9 mouse cellular contexts compared by ENCODE assay signal in genomic region chr4:33734923-33735322, GRCm38 (mm10).
A peak's percentile ranks its signal among the peaks of the same experiment; 100 is the strongest.
DNase-seq lines count a peak whose midpoint lies in the region; ATAC-seq and TF ChIP-seq lines count a peak whose summit lies in the region.
"Had no signal": no experiment of that assay in that cellular context is flagged by ENCODE, and none has a peak within 500 bp of the region (broad histone marks: within the 10 kb centered on the region; RNA-seq: fewer than 3 reads in every experiment).

No protein-coding gene starts in this region.

- no peak overlapping the region for H3K4me3 ChIP-seq in forebrain, embryonic 14.5 days (ENCODE audit: low read depth, low read length)
- H3K4me3 ChIP-seq in forebrain, embryonic 11.5 days (ENCODE audit: low read depth, low read length) = no peak overlapping the region
- no peak overlapping the region for H3K4me3 ChIP-seq in kidney, postnatal 0 days (replicated peaks; ENCODE audit: low read depth, low read length)
- H3K4me3 ChIP-seq in midbrain, embryonic 16.5 days (ENCODE audit: low read depth, low read length) = no peak overlapping the region
- no peak overlapping the region for H3K4me3 ChIP-seq in gastrocnemius, adult 2 months
- H3K4me3 ChIP-seq: stomach, embryonic 15.5 days had no signal

- H3K36me3 ChIP-seq in forebrain, embryonic 14.5 days (ENCODE audit: control insufficient read depth, insufficient read depth, low read length) = no peaks in the 10 kb centered on the region
- no peaks in the 10 kb centered on the region for H3K36me3 ChIP-seq in forebrain, embryonic 11.5 days (ENCODE audit: control insufficient read depth, insufficient read depth, low read length)
- no peaks in the 10 kb centered on the region for H3K36me3 ChIP-seq in kidney, postnatal 0 days (ENCODE audit: insufficient read depth, low read length)
- no peaks in the 10 kb centered on the region for H3K36me3 ChIP-seq in midbrain, embryonic 16.5 days (ENCODE audit: control insufficient read depth, insufficient read depth, low read length)
- H3K36me3 ChIP-seq: stomach, embryonic 15.5 days had no signal

- H3K4me2 ChIP-seq in forebrain, embryonic 14.5 days (ENCODE audit: low read length) = no peak overlapping the region
- H3K4me2 ChIP-seq in forebrain, embryonic 11.5 days (ENCODE audit: low read depth, low read length, severe bottlenecking) = no peak overlapping the region
- H3K4me2 ChIP-seq in kidney, postnatal 0 days (ENCODE audit: low read length) = peak overlapping the region; percentile 27; the same call in 1 of the 2 replicates
- peak overlapping the region; percentile 21 for H3K4me2 ChIP-seq in midbrain, embryonic 16.5 days (ENCODE audit: low read length)
- H3K4me2 ChIP-seq: stomach, embryonic 15.5 days had no signal

- intact Hi-C loops in gastrocnemius, adult 2 months (cut with DNase I) = no loop called here

- peak overlapping the region; percentile 8; the same call in 1 of the 2 replicates for H3K9ac ChIP-seq in forebrain, embryonic 14.5 days (ENCODE audit: low read length)
- H3K9ac ChIP-seq in forebrain, embryonic 11.5 days (ENCODE audit: low read length) = no peak overlapping the region
- H3K9ac ChIP-seq in kidney, postnatal 0 days (ENCODE audit: low read depth, low read length) = no peak overlapping the region
- H3K9ac ChIP-seq in midbrain, embryonic 16.5 days (ENCODE audit: low read depth, low read length) = no peak overlapping the region
- H3K9ac ChIP-seq: stomach, embryonic 15.5 days had no signal

- DNase-seq in forebrain, embryonic 14.5 days (ENCODE audit: low spot score) = peak; percentile 15
- DNase-seq in forebrain, embryonic 11.5 days (ENCODE audit: low spot score) = no peak
- peak; percentile 18 for DNase-seq in right cerebral cortex, adult 18-20 months
- no peak for DNase-seq in right cerebral cortex, postnatal 36 days (ENCODE audit: low spot score in 2 of 2)
- peak; percentile 34 for DNase-seq in kidney, postnatal 0 days (ENCODE audit: low spot score)
- DNase-seq in gastrocnemius, adult 2 months = no peak

- no peak for ATAC-seq in forebrain, embryonic 14.5 days
- no peak for ATAC-seq in forebrain, embryonic 11.5 days (replicated peaks; ENCODE audit: low FRiP score)
- ATAC-seq in kidney, postnatal 0 days (replicated peaks; ENCODE audit: low FRiP score, low read depth) = no peak
- peak; percentile 85 for ATAC-seq in midbrain, embryonic 16.5 days
- no peak for ATAC-seq in erythroblast, adult 5-6 weeks (replicated peaks; ENCODE audit: low FRiP score, poor library complexity, severe bottlenecking)

- peak overlapping the region; percentile 41; the same call in 1 of the 2 replicates for H3K27ac ChIP-seq in forebrain, embryonic 14.5 days (ENCODE audit: low read depth, low read length)
- no peak overlapping the region for H3K27ac ChIP-seq in forebrain, embryonic 11.5 days (ENCODE audit: low read depth, low read length)
- no peak overlapping the region for H3K27ac ChIP-seq in kidney, postnatal 0 days
- H3K27ac ChIP-seq in midbrain, embryonic 16.5 days (ENCODE audit: low read length) = peak overlapping the region; percentile 20; the same call in 1 of the 2 replicates
- H3K27ac ChIP-seq in gastrocnemius, adult 2 months = no peak overlapping the region
- H3K27ac ChIP-seq: stomach, embryonic 15.5 days had no signal

- peaks cover 17% of the 10 kb centered on the region for H3K4me1 ChIP-seq in forebrain, embryonic 14.5 days (ENCODE audit: control insufficient read depth, insufficient read depth, low read length)
- no peaks in the 10 kb centered on the region for H3K4me1 ChIP-seq in forebrain, embryonic 11.5 days (replicated peaks; ENCODE audit: control insufficient read depth, insufficient read depth, low read length)
- H3K4me1 ChIP-seq in kidney, postnatal 0 days (replicated peaks; ENCODE audit: insufficient read depth, low read length) = 0 out of 2 replicates have a peak, but pooled peaks cover 5% of the 10 kb centered on the region
- peaks cover 14% of the 10 kb centered on the region for H3K4me1 ChIP-seq in midbrain, embryonic 16.5 days (ENCODE audit: control insufficient read depth, insufficient read depth, low read length)
- H3K4me1 ChIP-seq: stomach, embryonic 15.5 days had no signal

- no peak for TF ChIP-seq CTCF in kidney, postnatal 0 days (IDR thresholded peaks at IDR 0.05; ENCODE audit: low read depth)
- no peak for TF ChIP-seq CTCF in gastrocnemius, adult 2 months (IDR thresholded peaks at IDR 0.05)

- no peaks in the 10 kb centered on the region for H3K27me3 ChIP-seq in forebrain, embryonic 14.5 days (replicated peaks; ENCODE audit: control insufficient read depth, insufficient read depth, low read length)
- H3K27me3 ChIP-seq in forebrain, embryonic 11.5 days (ENCODE audit: control insufficient read depth, insufficient read depth, low read length) = no peaks in the 10 kb centered on the region
- no peaks in the 10 kb centered on the region for H3K27me3 ChIP-seq in kidney, postnatal 0 days (ENCODE audit: insufficient read depth, low read length)
- no peaks in the 10 kb centered on the region for H3K27me3 ChIP-seq in midbrain, embryonic 16.5 days (ENCODE audit: control insufficient read depth, insufficient read depth, low read depth, low read length)
- H3K27me3 ChIP-seq: stomach, embryonic 15.5 days had no signal

- no peaks in the 10 kb centered on the region for H3K9me3 ChIP-seq in forebrain, embryonic 14.5 days (replicated peaks; ENCODE audit: control insufficient read depth, low read length)
- H3K9me3 ChIP-seq in forebrain, embryonic 11.5 days (ENCODE audit: control insufficient read depth, low read length) = no peaks in the 10 kb centered on the region
- no peaks in the 10 kb centered on the region for H3K9me3 ChIP-seq in kidney, postnatal 0 days (replicated peaks; ENCODE audit: low read length)
- H3K9me3 ChIP-seq in midbrain, embryonic 16.5 days (replicated peaks; ENCODE audit: control insufficient read depth, low read length, poor library complexity, severe bottlenecking) = no peaks in the 10 kb centered on the region
- H3K9me3 ChIP-seq: stomach, embryonic 15.5 days had no signal

- 40% methylated on average over 8 of the region's 8 CpGs for WGBS in forebrain, embryonic 14.5 days
- 41% methylated on average over 8 of the region's 8 CpGs for WGBS in forebrain, embryonic 11.5 days
- 14% methylated on average over 8 of the region's 8 CpGs for WGBS in kidney, postnatal 0 days
- 28% methylated on average over 8 of the region's 8 CpGs for WGBS in midbrain, embryonic 16.5 days

Comparison
In these comparisons a context has a peak if more than half of its experiments do, and no peak if none do; other contexts are left out.
1. DNase-seq: peak in forebrain, embryonic 14.5 days (single experiment), right cerebral cortex, adult 18-20 months (single experiment) and kidney, postnatal 0 days (single experiment); none in forebrain, embryonic 11.5 days (single experiment), right cerebral cortex, postnatal 36 days (0 of 2) and gastrocnemius, adult 2 months (single experiment).
2. H3K27ac ChIP-seq: peak in forebrain, embryonic 14.5 days (single experiment) and midbrain, embryonic 16.5 days (single experiment); none in forebrain, embryonic 11.5 days (single experiment), kidney, postnatal 0 days (single experiment) and gastrocnemius, adult 2 months (single experiment).
3. H3K4me2 ChIP-seq: peak in kidney, postnatal 0 days (single experiment) and midbrain, embryonic 16.5 days (single experiment); none in forebrain, embryonic 14.5 days (single experiment) and forebrain, embryonic 11.5 days (single experiment).